Mouse (Mus musculus): ENCODE measurements around the gene A030005K14Rik.

GRCm38 (mm10) chr1:83096935-83097334 is 37.8 kb upstream of the A030005K14Rik start:
- TF ChIP-seq POLR2A (IDR thresholded peaks at IDR 0.05; ENCODE audit: low read depth, low read length) (no peak), CTCF (IDR thresholded peaks at IDR 0.05; ENCODE audit: extremely low read depth, insufficient read length, insufficient replicate concordance, low read depth, low read length) (no peak)
